Mouse (Mus musculus) v-Abl transformed pro-B cells (cell line): ENCODE data around the gene Nanos3.

ENCODE experiments used
- in situ Hi-C, 2 experiments: fragments of 400-800 bp; cut with MboI; formaldehyde crosslinking; loops; one replicate each; pipeline ENCODE4 v1.15.1; 2025; ENCODE audit not compliant: unreplicated experiment in 2 of 2

Nanos3 gene

GRCm38 (mm10) chr8:84202938-84203917 lies 18.2 kb upstream of the Nanos3 start:
- in situ Hi-C loops: loop anchor here in 1 of 2 experiments (10.0 kb wide), 1 partner anchor 502 kb away; the partner anchor contains the start of gene Lyl1

- in situ Hi-C loops: loop anchor here in 1 of 2 experiments (10.0 kb wide), 1 partner anchor 502 kb away; the partner anchor contains the start of gene Lyl1
Observed at GRCm38 (mm10) chr8:84202466-84202865, 17.4 kb upstream of the Nanos3 start.

GRCm38 (mm10) chr8:84201545-84202245 lies 16.7 kb upstream of the Nanos3 start:
- in situ Hi-C loops: loop anchor here in 1 of 2 experiments (10.0 kb wide), 1 partner anchor 503 kb away; the partner anchor contains the start of gene Lyl1

GRCm38 (mm10) chr8:84200652-84201544 lies 15.9 kb upstream of the Nanos3 start:
- in situ Hi-C loops: loop anchor here in 1 of 2 experiments (10.0 kb wide), 1 partner anchor 504 kb away; the partner anchor contains the start of gene Lyl1

- in situ Hi-C loops: loop anchor here in 1 of 2 experiments (10.0 kb wide), 1 partner anchor 505 kb away; the partner anchor contains the start of gene Lyl1
Observed at GRCm38 (mm10) chr8:84200126-84200555, 15.1 kb upstream of the Nanos3 start.

- in situ Hi-C loops: loop anchor here in 1 of 2 experiments (10.0 kb wide), 1 partner anchor 505 kb away; the partner anchor contains the start of gene Lyl1
Observed at GRCm38 (mm10) chr8:84199348-84200125, 14.5 kb upstream of the Nanos3 start.

- in situ Hi-C loops: no loop called here
Observed at GRCm38 (mm10) chr8:84198871-84199270, 13.9 kb upstream of the Nanos3 start.

- in situ Hi-C loops: no loop called here
Observed at GRCm38 (mm10) chr8:84197922-84198774, 13.1 kb upstream of the Nanos3 start.

- in situ Hi-C loops: no loop called here
Observed at GRCm38 (mm10) chr8:84197141-84197921, 12.3 kb upstream of the Nanos3 start.

GRCm38 (mm10) chr8:84194224-84194743 lies 9.3 kb upstream of the Nanos3 start:
- in situ Hi-C loops: no loop called here

- in situ Hi-C loops: no loop called here
Observed at GRCm38 (mm10) chr8:84193566-84193965, 8.5 kb upstream of the Nanos3 start.

- in situ Hi-C loops: no loop called here
Observed at GRCm38 (mm10) chr8:84193161-84193560, 8.1 kb upstream of the Nanos3 start.

GRCm38 (mm10) chr8:84192555-84192954 lies 7.5 kb upstream of the Nanos3 start:
- in situ Hi-C loops: no loop called here

- in situ Hi-C loops: no loop called here
Observed at GRCm38 (mm10) chr8:84192023-84192422, 7.0 kb upstream of the Nanos3 start.

GRCm38 (mm10) chr8:84190191-84190867 lies 5.3 kb upstream of the Nanos3 start:
- in situ Hi-C loops: no loop called here

GRCm38 (mm10) chr8:84189603-84190002 lies 4.6 kb upstream of the Nanos3 start:
- in situ Hi-C loops: loop anchor here (5.0 kb wide), 3 partner anchors 93 to 173 kb away; no protein-coding TSS in a partner anchor
